Mouse (Mus musculus): Measurements from ENCODE around the gene Pank2.

DNA sequence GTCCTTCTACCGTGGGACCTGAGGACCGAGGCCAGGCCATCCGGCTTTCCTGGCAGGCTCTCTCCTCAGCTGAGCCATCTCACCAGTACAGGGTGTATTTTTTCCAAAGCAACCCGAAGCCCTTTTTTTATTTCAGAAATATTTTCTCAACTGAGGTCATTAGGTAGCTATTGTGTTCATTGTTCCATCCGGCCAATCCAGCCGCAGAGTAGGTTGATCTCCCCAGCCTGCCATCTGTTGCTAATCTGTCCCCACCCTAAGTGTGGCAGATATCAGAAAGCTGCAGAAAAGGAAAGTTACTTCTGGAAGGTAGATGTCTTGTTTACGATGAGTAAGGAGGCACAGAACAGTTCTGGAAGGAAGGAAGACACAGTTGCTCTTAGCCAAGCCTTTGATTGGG is 48.5 kb upstream of the Pank2 start:
- no peak for TF ChIP-seq CTCF (IDR thresholded peaks at IDR 0.05; ENCODE audit: low read depth, low read length)
- no peak for TF ChIP-seq POLR2A (IDR thresholded peaks at IDR 0.05; ENCODE audit: borderline replicate concordance, low read depth, low read length)

Data from bone marrow macrophage, adult 2 months (primary cell).